Mouse (Mus musculus) heart, postnatal 0 days (tissue): ENCODE data around the gene Mtmr10. TPM values are rescaled to one million over a fixed set of nuclear protein-coding genes. Genes with fewer than 3 reads are reported as not detected.

Experiments used
- ATAC-seq: fragments of 200-750 bp; cut with Nextera tagmentation; 2 replicates; pipeline ENCODE4 v1.8.0; 2017; ENCODE audit warnings: low read depth, moderate number of reproducible peaks, moderate library complexity; ENCODE audit not compliant: insufficient read depth
- DNase-seq: peaks from one replicate; pipeline ENCODE4 v3.0.0-alpha.2; 2016; ENCODE audit warnings: low spot score
- H3K27ac ChIP-seq: fragments of 300-500 bp; sonication (generic); 2 replicates; pipeline ENCODE4 v1.5.1; 2014; ENCODE audit warnings: low read depth, mild to moderate bottlenecking
- H3K27me3 ChIP-seq: fragments of 300-500 bp; sonication (generic); 2 replicates; pipeline ENCODE4 v1.6.1; 2014; ENCODE audit warnings: low read length, mixed read lengths; ENCODE audit not compliant: control insufficient read depth, insufficient read depth
- H3K36me3 ChIP-seq: fragments of 300-500 bp; sonication (generic); replicated peaks from 2 replicates; pipeline ENCODE4 v1.6.1; 2014; ENCODE audit warnings: low read length, mixed read lengths; ENCODE audit not compliant: control insufficient read depth, insufficient read depth
- H3K4me1 ChIP-seq: fragments of 300-500 bp; sonication (generic); 2 replicates; pipeline ENCODE4 v1.6.1; 2014; ENCODE audit warnings: antibody characterized with exemption; ENCODE audit not compliant: control insufficient read depth, insufficient read depth
- H3K4me2 ChIP-seq: fragments of 300-500 bp; sonication (generic); 2 replicates; pipeline ENCODE4 v1.6.1; 2014; ENCODE audit warnings: low read depth, mild to moderate bottlenecking, low read length, moderate library complexity
- H3K4me3 ChIP-seq: fragments of 300-500 bp; sonication (generic); 2 replicates; pipeline ENCODE4 v1.5.1; 2014; ENCODE audit warnings: low read depth, low read length
- H3K9ac ChIP-seq: fragments of 300-500 bp; sonication (generic); replicated peaks from 2 replicates; pipeline ENCODE4 v1.6.1; 2014; ENCODE audit warnings: low read depth, low read length, mixed read lengths
- H3K9me3 ChIP-seq: fragments of 300-500 bp; sonication (generic); replicated peaks from 2 replicates; pipeline ENCODE4 v1.6.1; 2016; ENCODE audit warnings: low read length; ENCODE audit not compliant: control insufficient read depth
- CTCF ChIP-seq: IDR thresholded peaks from 2 replicates; pipeline ENCODE4 v1.5.1; 2016; ENCODE audit warnings: antibody characterized with exemption, control low read depth, low read depth
- EP300 ChIP-seq: IDR thresholded peaks from 2 replicates; pipeline ENCODE4 v1.6.1; 2016; ENCODE audit warnings: antibody characterized with exemption, low read depth
- WGBS: fragments of 180-500 bp; shearing (Covaris S2); extraction: QIAGEN DNeasy Blood & Tissue Kit; methylation state at CpG from one replicate; pipeline ENCODE4 v1.1.7; 2014; 5-methylcytosine and 5-hydroxymethylcytosine counted together
- polyA plus RNA-seq: library from polyadenylated mRNA; unstranded; fragments of >200 nt; fragmentation: Nextera tagmentation; extraction: Ambion mirVana; gene quantifications from 2 replicates; pipeline ENCODE4 v1.2.1, GENCODE M21; 2015
- total RNA-seq: library from RNA; depleted of rRNA; stranded (reverse); fragments of >200 nt; gene quantifications from 2 replicates; pipeline ENCODE4 v1.2.3, GENCODE M21; 2014; ENCODE audit warnings: low replicate concordance

Mtmr10 gene
- total and polyA plus RNA-seq, 2 experiments from 2014 or later: 4.1 to 5.3 TPM

DNA sequence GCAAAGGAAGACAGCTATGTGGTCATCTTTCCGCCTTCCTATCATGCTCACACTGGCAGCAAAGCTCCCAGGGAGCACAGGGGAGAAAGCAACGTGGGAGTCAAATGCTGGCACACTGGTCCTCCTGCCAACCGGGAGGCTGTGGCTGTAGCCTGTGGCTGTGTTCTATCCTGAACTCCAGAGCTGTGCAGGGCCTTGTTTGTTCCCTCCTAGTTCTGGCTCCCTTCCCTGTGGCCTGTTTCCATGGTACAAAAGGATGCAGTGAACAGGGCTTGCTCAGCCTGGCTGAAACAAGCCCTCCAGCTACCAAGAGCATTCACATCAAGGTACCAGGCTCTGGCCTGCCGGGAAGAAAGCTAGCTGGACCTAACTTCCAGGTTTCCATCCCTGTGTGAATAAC lies 63.6 kb downstream of the Mtmr10 start:
- H3K36me3 ChIP-seq: peaks cover 59% of the 10 kb centered on the region
- no peak for TF ChIP-seq CTCF
- no peak for TF ChIP-seq EP300

DNA sequence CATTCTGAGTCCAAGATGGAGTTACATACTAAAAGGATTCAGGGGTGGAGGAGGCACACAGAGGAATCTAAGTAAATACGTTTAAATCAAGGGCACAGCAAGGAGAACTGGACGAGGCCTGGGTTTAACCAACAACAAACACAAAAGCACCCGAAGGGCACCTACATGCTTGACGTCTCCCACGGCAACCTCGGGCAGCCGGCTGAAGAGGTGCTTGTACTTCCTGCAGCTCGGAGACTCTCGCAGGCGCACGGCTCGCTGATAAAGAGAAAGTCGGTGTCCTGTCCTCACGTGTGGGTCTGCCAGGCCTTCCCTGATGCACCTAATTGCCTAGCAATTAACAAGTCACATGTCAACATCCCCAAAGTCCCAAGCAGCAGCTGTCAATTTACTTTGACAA lies 66.8 kb downstream of the Mtmr10 start:
- no peak overlapping the region for H3K4me3 ChIP-seq
- WGBS: 62% methylated on average over 14 of the region's 14 CpGs
- H3K4me2 ChIP-seq: no peak overlapping the region
- no peaks in the 10 kb centered on the region for H3K4me1 ChIP-seq
- peaks cover 39% of the 10 kb centered on the region for H3K36me3 ChIP-seq
- DNase-seq: no peak
- H3K27ac ChIP-seq: no peak overlapping the region
- ATAC-seq: no peak
- TF ChIP-seq CTCF: no peak
- H3K27me3 ChIP-seq: no peaks in the 10 kb centered on the region
- no peak overlapping the region for H3K9ac ChIP-seq
- no peaks in the 10 kb centered on the region for H3K9me3 ChIP-seq

More for the DNA sequence above, 63.6 kb downstream of the Mtmr10 start:
- Histone ChIP-seq H3K9me3 (no peaks in the 10 kb centered on the region), H3K27ac (no peak overlapping the region), H3K9ac (no peak overlapping the region), H3K27me3 (no peaks in the 10 kb centered on the region), H3K4me1 (no peaks in the 10 kb centered on the region), H3K4me2 (no peak overlapping the region), H3K4me3 (no peak overlapping the region)
- ATAC-seq (no peak), DNase-seq (no peak)
- WGBS: 62% methylated on average over 4 of the region's 4 CpGs

DNA sequence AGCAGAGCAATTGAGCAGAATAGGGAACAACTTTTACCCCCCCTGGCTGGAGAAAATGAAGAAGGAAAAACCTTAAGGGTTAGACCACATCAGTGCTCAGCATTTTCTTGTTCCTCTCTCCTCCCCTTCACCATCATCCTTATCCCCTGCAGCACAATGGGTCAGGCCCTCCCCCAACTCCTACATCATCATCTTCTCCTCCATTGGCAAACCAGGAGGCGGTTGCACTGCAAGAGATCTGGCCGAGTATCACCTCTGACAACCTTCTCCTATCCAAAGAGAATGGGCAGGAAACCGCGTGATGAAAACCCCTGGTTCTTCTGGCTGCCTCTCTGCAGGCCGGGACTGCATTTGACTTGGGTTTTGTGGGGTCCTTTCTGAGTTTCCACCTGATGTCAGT lies 69.2 kb downstream of the Mtmr10 start:
- no peak overlapping the region for H3K4me2 ChIP-seq
- no peaks in the 10 kb centered on the region for H3K9me3 ChIP-seq
- TF ChIP-seq EP300 (no peak), CTCF (no peak)
- peaks cover 49% of the 10 kb centered on the region for H3K36me3 ChIP-seq
- no peak for DNase-seq
- no peaks in the 10 kb centered on the region for H3K27me3 ChIP-seq
- 86% methylated on average over 5 of the region's 5 CpGs for WGBS
- no peak overlapping the region for H3K9ac ChIP-seq
- no peak overlapping the region for H3K4me3 ChIP-seq
- H3K27ac ChIP-seq: no peak overlapping the region
- ATAC-seq: no peak
- H3K4me1 ChIP-seq: no peaks in the 10 kb centered on the region

GRCm38 (mm10) chr7:64357405-64357804 lies 70.0 kb downstream of the Mtmr10 start:
- ATAC-seq: peak; percentile 60; the same call in 1 of the 2 replicates
- H3K9me3 ChIP-seq: no peaks in the 10 kb centered on the region

GRCm38 (mm10) chr7:64358666-64359065 lies 71.2 kb downstream of the Mtmr10 start:
- DNase-seq (no peak), ATAC-seq (no peak)
- Histone ChIP-seq H3K27me3 (no peaks in the 10 kb centered on the region), H3K9ac (no peak overlapping the region), H3K4me1 (no peaks in the 10 kb centered on the region), H3K4me3 (no peak overlapping the region), H3K27ac (no peak overlapping the region), H3K9me3 (no peaks in the 10 kb centered on the region), H3K36me3 (peaks cover 50% of the 10 kb centered on the region), H3K4me2 (no peak overlapping the region)
- WGBS: 74% methylated on average over 6 of the region's 6 CpGs
- TF ChIP-seq EP300 (no peak), CTCF (no peak)

More at GRCm38 (mm10) chr7:64357405-64357804, 70.0 kb downstream of the Mtmr10 start:
- peak; percentile 8 for DNase-seq
- no peak overlapping the region for H3K4me2 ChIP-seq
- H3K9ac ChIP-seq: no peak overlapping the region
- H3K27ac ChIP-seq: no peak overlapping the region
- peaks cover 49% of the 10 kb centered on the region for H3K36me3 ChIP-seq
- WGBS: 77% methylated on average over 9 of the region's 9 CpGs
- TF ChIP-seq CTCF (no peak), EP300 (no peak)
- H3K27me3 ChIP-seq: no peaks in the 10 kb centered on the region
- no peaks in the 10 kb centered on the region for H3K4me1 ChIP-seq
- H3K4me3 ChIP-seq: no peak overlapping the region

GRCm38 (mm10) chr7:64359943-64360585 lies 72.6 kb downstream of the Mtmr10 start:
- DNase-seq (no peak), ATAC-seq (no peak)
- Histone ChIP-seq H3K27me3 (no peaks in the 10 kb centered on the region), H3K4me1 (no peaks in the 10 kb centered on the region), H3K36me3 (peaks cover 64% of the 10 kb centered on the region), H3K27ac (no peak overlapping the region), H3K9ac (no peak overlapping the region), H3K4me2 (no peak overlapping the region), H3K4me3 (no peak overlapping the region), H3K9me3 (no peaks in the 10 kb centered on the region)
- WGBS: 89% methylated on average over 20 of the region's 20 CpGs
- TF ChIP-seq EP300 (no peak), CTCF (no peak)
